Mouse (Mus musculus): Measurements from ENCODE around the gene Galr3. TPM values are rescaled to one million over a fixed set of nuclear protein-coding genes. Genes with fewer than 3 reads are reported as not detected.

Galr3 gene
- total and polyA plus RNA-seq, 3 experiments, result 2.6 to 4.5 TPM; not detected in 1

DNA sequence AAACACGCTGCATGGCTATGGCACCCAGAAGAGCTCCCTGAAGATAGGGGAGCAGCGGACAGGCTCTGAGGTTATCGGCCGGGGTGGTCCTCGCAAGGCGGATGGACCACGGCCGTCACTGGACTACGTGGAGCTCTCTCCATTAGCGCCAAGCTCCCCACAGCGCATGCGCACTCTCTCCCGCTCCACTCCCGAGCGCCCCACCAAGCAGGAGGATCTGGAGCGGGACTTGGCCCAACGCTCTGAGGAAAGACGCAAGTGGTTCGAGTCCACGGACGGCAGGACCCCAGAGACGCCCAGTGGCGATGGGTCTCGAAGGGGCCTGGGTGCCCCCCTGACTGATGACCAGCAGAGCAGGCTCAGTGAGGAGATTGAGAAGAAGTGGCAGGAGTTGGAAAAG is 48.8 kb upstream of the Galr3 start:
- H3K9me3 ChIP-seq (replicated peaks; ENCODE audit: insufficient read depth, low read length), result no peaks in the 10 kb centered on the region
- H3K27ac ChIP-seq (ENCODE audit: control insufficient read depth, low read depth, low read length), result no peak overlapping the region
- no peaks in the 10 kb centered on the region for H3K36me3 ChIP-seq (ENCODE audit: control insufficient read depth in 1 of 2, insufficient read depth in 2 of 2, low read length in 2 of 2)
- DNase-seq (ENCODE audit: low read depth, low spot score), result no peak
- no peak overlapping the region for H3K4me3 ChIP-seq (ENCODE audit: control insufficient read depth in 1 of 2, insufficient read depth in 1 of 2, low read depth in 2 of 2, low read length in 2 of 2)
- H3K4me1 ChIP-seq (ENCODE audit: control insufficient read depth in 1 of 2, insufficient read depth in 2 of 2, low read length in 2 of 2), result no peaks in the 10 kb centered on the region
- H3K27me3 ChIP-seq (ENCODE audit: control insufficient read depth in 1 of 2, insufficient read depth in 2 of 2, low read length in 2 of 2), result no peaks in the 10 kb centered on the region
- no peak overlapping the region for H3K9ac ChIP-seq (ENCODE audit: control insufficient read depth, low read depth, low read length, poor library complexity, severe bottlenecking)
- TF ChIP-seq SMC3 (IDR thresholded peaks at IDR 0.05; ENCODE audit: low read depth, low read length) (no peak), ZKSCAN1 (IDR thresholded peaks at IDR 0.05; ENCODE audit: low read depth, low read length) (no peak)
- H3K79me2 ChIP-seq (ENCODE audit: control insufficient read depth, insufficient read depth, low read length, poor library complexity), result no peaks in the 10 kb centered on the region

GRCm38 (mm10) chr15:78995916-78996315 is 45.8 kb upstream of the Galr3 start:
- H3K27me3 ChIP-seq (ENCODE audit: control insufficient read depth in 1 of 2, insufficient read depth in 2 of 2, low read length in 2 of 2), result no peaks in the 10 kb centered on the region
- DNase-seq (ENCODE audit: low read depth, low spot score), result no peak
- H3K9ac ChIP-seq (ENCODE audit: control insufficient read depth, low read depth, low read length, poor library complexity, severe bottlenecking), result no peak overlapping the region
- no peaks in the 10 kb centered on the region for H3K36me3 ChIP-seq (ENCODE audit: control insufficient read depth in 1 of 2, insufficient read depth in 2 of 2, low read length in 2 of 2)
- H3K4me3 ChIP-seq (ENCODE audit: control insufficient read depth in 1 of 2, insufficient read depth in 1 of 2, low read depth in 2 of 2, low read length in 2 of 2), result no peak overlapping the region
- no peaks in the 10 kb centered on the region for H3K9me3 ChIP-seq (replicated peaks; ENCODE audit: insufficient read depth, low read length)
- H3K27ac ChIP-seq (ENCODE audit: control insufficient read depth, low read depth, low read length), result no peak overlapping the region
- TF ChIP-seq KAT2A (conservative IDR thresholded peaks at IDR 0.05; ENCODE audit: low read depth, low read length) (no peak), ETS1 (IDR thresholded peaks at IDR 0.05; ENCODE audit: low read depth, low read length) (no peak), MYC (IDR thresholded peaks at IDR 0.05; ENCODE audit: low read depth, low read length) (no peak), USF1 (IDR thresholded peaks at IDR 0.05; ENCODE audit: low read depth, low read length) (no peak), ZNF384 (IDR thresholded peaks at IDR 0.05; ENCODE audit: low read depth, low read length) (no peak), EP300 (IDR thresholded peaks at IDR 0.05; ENCODE audit: low read depth in 1 of 2, low read length in 2 of 2) (no peak)
- no peaks in the 10 kb centered on the region for H3K79me2 ChIP-seq (ENCODE audit: control insufficient read depth, insufficient read depth, low read length, poor library complexity)
- H3K4me1 ChIP-seq (ENCODE audit: control insufficient read depth in 1 of 2, insufficient read depth in 2 of 2, low read length in 2 of 2), result no peaks in the 10 kb centered on the region

DNA sequence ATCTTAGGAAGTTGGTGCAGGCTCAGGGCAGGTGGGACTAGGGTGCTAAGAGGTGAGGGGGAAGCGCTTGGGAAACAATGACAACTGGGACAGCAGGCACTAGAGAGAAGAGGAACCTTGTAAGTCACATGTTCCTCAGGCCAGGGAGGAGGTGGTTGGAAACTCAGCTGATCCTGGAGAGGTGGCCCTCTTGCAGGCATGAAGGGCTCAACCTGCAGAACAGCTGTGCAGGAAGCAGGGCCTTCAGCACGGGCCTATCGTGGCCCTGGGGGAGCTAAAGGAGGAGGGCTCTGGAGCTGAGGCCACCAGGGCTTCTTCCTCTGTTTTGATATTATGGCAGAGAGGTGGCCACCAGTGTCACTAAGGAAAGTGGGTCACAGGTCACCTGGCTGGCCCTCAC is 45.0 kb upstream of the Galr3 start:
- TF ChIP-seq E2F4 (IDR thresholded peaks at IDR 0.05; ENCODE audit: borderline replicate concordance, low read depth, low read length), result no peak
- Histone ChIP-seq H3K36me3 (ENCODE audit: control insufficient read depth in 1 of 2, insufficient read depth in 2 of 2, low read length in 2 of 2) (no peaks in the 10 kb centered on the region), H3K27me3 (ENCODE audit: control insufficient read depth in 1 of 2, insufficient read depth in 2 of 2, low read length in 2 of 2) (no peaks in the 10 kb centered on the region), H3K4me1 (ENCODE audit: control insufficient read depth in 1 of 2, insufficient read depth in 2 of 2, low read length in 2 of 2) (no peaks in the 10 kb centered on the region), H3K9me3 (replicated peaks; ENCODE audit: insufficient read depth, low read length) (no peaks in the 10 kb centered on the region), H3K4me3 (ENCODE audit: control insufficient read depth in 1 of 2, insufficient read depth in 1 of 2, low read depth in 2 of 2, low read length in 2 of 2) (no peak overlapping the region), H3K9ac (ENCODE audit: control insufficient read depth, low read depth, low read length, poor library complexity, severe bottlenecking) (no peak overlapping the region), H3K27ac (ENCODE audit: control insufficient read depth, low read depth, low read length) (no peak overlapping the region), H3K79me2 (ENCODE audit: control insufficient read depth, insufficient read depth, low read length, poor library complexity) (no peaks in the 10 kb centered on the region)
- DNase-seq (ENCODE audit: low read depth, low spot score), result peak; percentile 14

DNA sequence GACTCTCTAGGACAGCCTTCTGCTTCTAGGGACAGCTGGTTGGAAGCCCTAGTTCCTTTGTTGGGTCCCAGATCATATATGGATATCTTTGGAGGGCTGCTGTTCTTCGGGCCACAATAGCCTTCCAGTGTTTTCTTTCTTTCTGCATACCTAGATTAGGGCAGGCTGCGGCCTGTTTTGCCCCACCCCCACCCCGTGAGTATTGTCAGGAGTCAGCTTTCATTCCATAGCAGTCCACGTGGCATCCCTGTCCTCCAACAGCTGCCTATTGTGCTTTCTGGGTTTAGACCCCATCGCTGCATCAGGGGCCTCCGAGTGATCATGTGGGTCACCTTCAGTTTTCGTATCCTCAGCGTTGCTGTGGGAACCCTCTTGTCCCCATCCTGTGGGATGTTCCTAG is 43.3 kb upstream of the Galr3 start:
- Histone ChIP-seq H3K79me2 (ENCODE audit: control insufficient read depth, insufficient read depth, low read length, poor library complexity) (no peaks in the 10 kb centered on the region), H3K27me3 (ENCODE audit: control insufficient read depth in 1 of 2, insufficient read depth in 2 of 2, low read length in 2 of 2) (no peaks in the 10 kb centered on the region), H3K9ac (ENCODE audit: control insufficient read depth, low read depth, low read length, poor library complexity, severe bottlenecking) (no peak overlapping the region), H3K4me3 (ENCODE audit: control insufficient read depth in 1 of 2, insufficient read depth in 1 of 2, low read depth in 2 of 2, low read length in 2 of 2) (no peak overlapping the region), H3K36me3 (ENCODE audit: control insufficient read depth in 1 of 2, insufficient read depth in 2 of 2, low read length in 2 of 2) (no peaks in the 10 kb centered on the region), H3K27ac (ENCODE audit: control insufficient read depth, low read depth, low read length) (no peak overlapping the region), H3K4me1 (ENCODE audit: control insufficient read depth in 1 of 2, insufficient read depth in 2 of 2, low read length in 2 of 2) (no peaks in the 10 kb centered on the region), H3K9me3 (replicated peaks; ENCODE audit: insufficient read depth, low read length) (no peaks in the 10 kb centered on the region)
- DNase-seq (ENCODE audit: low read depth, low spot score), result no peak
- TF ChIP-seq NELFE (IDR thresholded peaks at IDR 0.05; ENCODE audit: low read depth, low read length) (no peak), CTCF (IDR thresholded peaks at IDR 0.05 in 2 of 3, conservative IDR thresholded peaks at IDR 0.05 in 1 of 3; ENCODE audit: control insufficient read depth in 1 of 3, insufficient read depth in 1 of 3, low read depth in 2 of 3, low read length in 3 of 3, poor library complexity in 1 of 3, severe bottlenecking in 1 of 3) (no peak), UBTF (IDR thresholded peaks at IDR 0.05; ENCODE audit: borderline replicate concordance, insufficient read depth, low read depth, low read length) (no peak), GABPA (IDR thresholded peaks at IDR 0.05; ENCODE audit: low read depth, low read length) (no peak), CHD2 (IDR thresholded peaks at IDR 0.05; ENCODE audit: low read length) (no peak), RCOR1 (IDR thresholded peaks at IDR 0.05; ENCODE audit: low read depth, low read length) (no peak), HCFC1 (IDR thresholded peaks at IDR 0.05; ENCODE audit: low read depth, low read length) (no peak), JUND (IDR thresholded peaks at IDR 0.05; ENCODE audit: low read depth, low read length) (no peak), POLR2AphosphoS5 (IDR thresholded peaks at IDR 0.05; ENCODE audit: borderline replicate concordance, low read depth, low read length) (no peak), RAD21 (IDR thresholded peaks at IDR 0.05; ENCODE audit: low read depth, low read length) (no peak), MYC (IDR thresholded peaks at IDR 0.05; ENCODE audit: low read depth, low read length) (no peak), ZKSCAN1 (IDR thresholded peaks at IDR 0.05; ENCODE audit: low read depth, low read length) (no peak), TCF12 (IDR thresholded peaks at IDR 0.05; ENCODE audit: low read depth, low read length) (no peak), ZC3H11A (IDR thresholded peaks at IDR 0.05; ENCODE audit: low read depth, low read length) (no peak)
